Mouse (Mus musculus): ENCODE data around the gene Zfpm1. TPM values are rescaled to one million over a fixed set of nuclear protein-coding genes. Genes with fewer than 3 reads are reported as not detected.
A peak's percentile ranks its signal among the peaks of the same experiment; 100 is the strongest.

The Zfpm1 gene
- polyA plus RNA-seq, 1 experiment from 2014 or later: 2.7 TPM

- Histone ChIP-seq H3K4me1 (ENCODE audit: control insufficient read depth, insufficient read depth, low read length) (peaks cover 10% of the 10 kb centered on the region; the same call in 1 of the 2 replicates), H3K9me3 (ENCODE audit: control insufficient read depth, low read length) (no peaks in the 10 kb centered on the region), H3K9ac (ENCODE audit: low read depth, low read length) (no peak overlapping the region), H3K27ac (ENCODE audit: low read depth, low read length) (peak overlapping the region; percentile 59; the same call in 1 of the 2 replicates), H3K4me2 (replicated peaks; ENCODE audit: low read depth, low read length) (no peak overlapping the region), H3K36me3 (ENCODE audit: control insufficient read depth, insufficient read depth, low read length) (peaks cover 22% of the 10 kb centered on the region), H3K27me3 (ENCODE audit: control insufficient read depth, insufficient read depth, low read length) (peaks cover 19% of the 10 kb centered on the region), H3K4me3 (ENCODE audit: low read length) (no peak overlapping the region)
- WGBS: 59% methylated on average over 3 of the region's 3 CpGs
- ATAC-seq (ENCODE audit: low FRiP score, low TSS enrichment): no peak
Observed at GRCm38 (mm10) chr8:122331134-122331523, 49.2 kb downstream of the Zfpm1 start.

DNA sequence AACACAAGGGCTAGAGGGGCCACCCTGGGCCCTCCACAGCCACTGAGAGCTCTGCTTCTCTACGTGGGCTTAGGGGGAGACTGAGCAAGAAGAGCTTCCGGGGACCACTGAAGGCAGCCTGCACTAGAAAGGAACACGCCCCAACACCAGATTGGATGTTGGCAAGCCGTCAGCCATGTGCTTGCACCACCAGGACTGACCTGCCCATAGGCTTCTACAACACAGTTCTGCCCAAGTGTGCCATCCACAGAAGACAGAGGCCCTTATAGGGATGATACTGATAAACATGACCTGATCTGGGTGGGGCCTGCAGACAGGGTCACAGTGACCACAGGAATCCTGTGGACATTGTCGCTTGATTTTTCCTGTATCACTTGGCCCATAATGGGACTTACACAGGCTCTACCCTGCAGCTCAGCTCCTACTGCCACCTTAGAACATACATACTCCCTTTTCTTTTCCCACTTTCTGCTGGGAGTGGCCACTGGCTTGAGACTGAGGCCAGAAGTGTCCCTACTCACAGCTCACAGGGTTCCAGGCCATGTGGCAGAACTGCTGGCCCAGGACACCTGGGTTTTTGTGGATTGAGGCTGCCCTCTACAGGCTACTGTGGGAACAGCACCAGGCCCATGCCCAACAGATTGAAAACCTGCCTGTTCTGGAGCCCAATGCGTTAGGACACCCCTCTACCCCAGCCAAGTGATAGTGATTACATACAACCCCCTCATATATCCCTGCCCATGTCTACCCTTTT, 51.0 kb downstream of the Zfpm1 start:
- ATAC-seq (ENCODE audit: low FRiP score, low TSS enrichment): no peak
- peaks cover 36% of the 10 kb centered on the region for H3K27me3 ChIP-seq (ENCODE audit: control insufficient read depth, insufficient read depth, low read length)
- 71% methylated on average over 6 of the region's 6 CpGs for WGBS
- H3K4me2 ChIP-seq (replicated peaks; ENCODE audit: low read depth, low read length): no peak overlapping the region
- peaks cover 20% of the 10 kb centered on the region; the same call in 1 of the 2 replicates for H3K4me1 ChIP-seq (ENCODE audit: control insufficient read depth, insufficient read depth, low read length)
- H3K9ac ChIP-seq (ENCODE audit: low read depth, low read length): no peak overlapping the region
- no peaks in the 10 kb centered on the region for H3K9me3 ChIP-seq (ENCODE audit: control insufficient read depth, low read length)
- no peak overlapping the region for H3K27ac ChIP-seq (ENCODE audit: low read depth, low read length)
- peaks cover 22% of the 10 kb centered on the region for H3K36me3 ChIP-seq (ENCODE audit: control insufficient read depth, insufficient read depth, low read length)
- no peak overlapping the region for H3K4me3 ChIP-seq (ENCODE audit: low read length)

DNA sequence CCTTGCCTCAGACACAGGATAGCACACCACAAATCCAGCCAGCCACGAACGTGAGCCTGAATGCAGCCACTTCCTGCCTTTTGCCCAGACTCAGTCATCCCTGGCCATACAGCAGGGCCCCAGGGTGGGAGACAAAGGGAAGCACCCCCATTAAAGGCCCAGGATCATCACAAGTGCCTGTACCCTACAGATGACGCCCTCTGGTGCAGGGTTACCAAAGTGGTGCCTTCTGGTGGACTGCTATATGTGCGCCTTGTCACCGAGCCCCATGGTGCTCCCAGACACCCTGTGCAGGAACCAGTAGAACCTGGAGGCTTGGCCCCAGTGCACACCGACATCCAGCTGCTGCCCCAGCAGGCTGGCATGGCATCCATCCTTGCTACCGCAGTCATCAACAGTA, 51.6 kb downstream of the Zfpm1 start:
- Histone ChIP-seq H3K9ac (ENCODE audit: low read depth, low read length) (no peak overlapping the region), H3K4me3 (ENCODE audit: low read length) (no peak overlapping the region)
- WGBS: 87% methylated on average over 7 of the region's 7 CpGs

GRCm38 (mm10) chr8:122334791-122335490, 53.0 kb downstream of the Zfpm1 start:
- Histone ChIP-seq H3K4me3 (ENCODE audit: low read length) (no peak overlapping the region), H3K9me3 (ENCODE audit: control insufficient read depth, low read length) (no peaks in the 10 kb centered on the region), H3K4me2 (replicated peaks; ENCODE audit: low read depth, low read length) (no peak overlapping the region), H3K27me3 (ENCODE audit: control insufficient read depth, insufficient read depth, low read length) (peaks cover 38% of the 10 kb centered on the region), H3K4me1 (ENCODE audit: control insufficient read depth, insufficient read depth, low read length) (peaks cover 20% of the 10 kb centered on the region; the same call in 1 of the 2 replicates), H3K27ac (ENCODE audit: low read depth, low read length) (no peak overlapping the region), H3K9ac (ENCODE audit: low read depth, low read length) (no peak overlapping the region), H3K36me3 (ENCODE audit: control insufficient read depth, insufficient read depth, low read length) (peaks cover 16% of the 10 kb centered on the region)
- ATAC-seq (ENCODE audit: low FRiP score, low TSS enrichment): no peak
- 90% methylated on average over 13 of the region's 13 CpGs for WGBS

More for the DNA sequence above, 51.6 kb downstream of the Zfpm1 start:
- H3K4me2 ChIP-seq (replicated peaks; ENCODE audit: low read depth, low read length): no peak overlapping the region
- H3K9me3 ChIP-seq (ENCODE audit: control insufficient read depth, low read length): no peaks in the 10 kb centered on the region
- peaks cover 20% of the 10 kb centered on the region; the same call in 1 of the 2 replicates for H3K4me1 ChIP-seq (ENCODE audit: control insufficient read depth, insufficient read depth, low read length)
- no peak overlapping the region for H3K27ac ChIP-seq (ENCODE audit: low read depth, low read length)
- H3K36me3 ChIP-seq (ENCODE audit: control insufficient read depth, insufficient read depth, low read length): peaks cover 16% of the 10 kb centered on the region
- H3K27me3 ChIP-seq (ENCODE audit: control insufficient read depth, insufficient read depth, low read length): peaks cover 38% of the 10 kb centered on the region
- ATAC-seq (ENCODE audit: low FRiP score, low TSS enrichment): no peak

DNA sequence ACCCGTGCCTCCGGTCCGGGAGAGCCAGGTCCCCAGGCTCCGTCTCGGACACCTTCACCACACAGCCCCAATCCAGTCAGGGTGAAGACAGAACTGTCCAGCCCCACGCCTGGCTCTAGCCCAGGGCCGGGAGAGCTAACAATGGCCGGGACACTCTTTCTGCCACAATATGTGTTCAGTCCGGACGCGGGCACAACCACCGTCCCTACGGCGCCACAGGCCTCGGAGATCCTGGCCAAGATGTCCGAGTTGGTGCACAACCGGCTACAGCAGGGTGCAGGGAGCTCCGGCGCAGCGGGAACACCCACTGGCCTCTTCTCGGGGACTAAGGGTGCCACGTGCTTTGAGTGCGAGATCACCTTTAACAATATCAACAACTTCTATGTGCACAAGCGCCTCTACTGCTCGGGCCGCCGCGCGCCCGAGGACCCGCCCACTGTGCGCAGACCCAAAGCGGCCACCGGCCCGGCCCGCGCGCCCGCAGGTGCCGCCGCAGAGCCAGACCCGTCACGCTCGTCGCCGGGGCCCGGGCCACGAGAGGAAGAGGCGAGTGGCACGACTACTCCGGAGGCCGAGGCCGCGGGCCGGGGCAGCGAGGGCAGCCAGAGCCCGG, 53.8 kb downstream of the Zfpm1 start:
- peaks cover 38% of the 10 kb centered on the region for H3K27me3 ChIP-seq (ENCODE audit: control insufficient read depth, insufficient read depth, low read length)
- peak overlapping the region; percentile 90 for H3K4me2 ChIP-seq (replicated peaks; ENCODE audit: low read depth, low read length)
- H3K27ac ChIP-seq (ENCODE audit: low read depth, low read length): no peak overlapping the region
- no peaks in the 10 kb centered on the region for H3K9me3 ChIP-seq (ENCODE audit: control insufficient read depth, low read length)
- peak; percentile 19 for ATAC-seq (ENCODE audit: low FRiP score, low TSS enrichment)
- H3K4me3 ChIP-seq (ENCODE audit: low read length): peak overlapping the region; percentile 54
- H3K36me3 ChIP-seq (ENCODE audit: control insufficient read depth, insufficient read depth, low read length): peaks cover 16% of the 10 kb centered on the region
- 17% methylated on average over 43 of the region's 57 CpGs for WGBS
- H3K9ac ChIP-seq (ENCODE audit: low read depth, low read length): peak overlapping the region; percentile 61
- peaks cover 20% of the 10 kb centered on the region; the same call in 1 of the 2 replicates for H3K4me1 ChIP-seq (ENCODE audit: control insufficient read depth, insufficient read depth, low read length)

GRCm38 (mm10) chr8:122336251-122336910, 54.4 kb downstream of the Zfpm1 start:
- Histone ChIP-seq H3K9ac (ENCODE audit: low read depth, low read length) (peak overlapping the region; percentile 61), H3K4me1 (ENCODE audit: control insufficient read depth, insufficient read depth, low read length) (peaks cover 16% of the 10 kb centered on the region; the same call in 1 of the 2 replicates), H3K4me3 (ENCODE audit: low read length) (peak overlapping the region; percentile 54), H3K9me3 (ENCODE audit: control insufficient read depth, low read length) (no peaks in the 10 kb centered on the region), H3K27ac (ENCODE audit: low read depth, low read length) (no peak overlapping the region), H3K36me3 (ENCODE audit: control insufficient read depth, insufficient read depth, low read length) (peaks cover 16% of the 10 kb centered on the region), H3K4me2 (replicated peaks; ENCODE audit: low read depth, low read length) (peak overlapping the region; percentile 90), H3K27me3 (ENCODE audit: control insufficient read depth, insufficient read depth, low read length) (peaks cover 38% of the 10 kb centered on the region)
- 6% methylated on average over 78 of the region's 81 CpGs for WGBS
- peak; percentile 51 for ATAC-seq (ENCODE audit: low FRiP score, low TSS enrichment)

DNA sequence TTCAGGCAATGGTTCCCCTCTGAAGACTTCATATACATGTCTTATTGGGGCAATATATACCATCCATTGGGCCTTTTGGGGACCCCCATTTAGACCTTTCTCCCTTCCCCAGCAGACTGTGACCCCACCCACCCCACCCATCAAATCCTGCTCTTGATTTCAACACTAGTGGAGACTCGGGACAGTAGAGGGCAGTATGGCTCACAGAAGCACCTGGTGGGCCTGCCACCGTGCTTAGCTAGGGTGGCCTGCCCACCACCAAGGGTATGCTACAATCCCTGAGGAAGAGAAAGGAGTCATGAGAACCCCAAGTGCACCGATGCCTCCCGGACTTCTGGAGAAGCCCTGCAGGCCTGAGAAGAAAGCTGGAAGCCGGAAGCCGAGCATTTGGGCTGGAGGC, 56.9 kb downstream of the Zfpm1 start:
- Histone ChIP-seq H3K4me3 (ENCODE audit: low read length) (no peak overlapping the region), H3K4me2 (replicated peaks; ENCODE audit: low read depth, low read length) (no peak overlapping the region), H3K9ac (ENCODE audit: low read depth, low read length) (no peak overlapping the region), H3K27ac (ENCODE audit: low read depth, low read length) (no peak overlapping the region), H3K36me3 (ENCODE audit: control insufficient read depth, insufficient read depth, low read length) (peaks cover 13% of the 10 kb centered on the region), H3K27me3 (ENCODE audit: control insufficient read depth, insufficient read depth, low read length) (peaks cover 45% of the 10 kb centered on the region), H3K4me1 (ENCODE audit: control insufficient read depth, insufficient read depth, low read length) (peaks cover 26% of the 10 kb centered on the region), H3K9me3 (ENCODE audit: control insufficient read depth, low read length) (no peaks in the 10 kb centered on the region)
- no peak for ATAC-seq (ENCODE audit: low FRiP score, low TSS enrichment)
- 62% methylated on average over 6 of the region's 6 CpGs for WGBS

- Histone ChIP-seq H3K4me1 (ENCODE audit: control insufficient read depth, insufficient read depth, low read length) (peaks cover 27% of the 10 kb centered on the region), H3K27ac (ENCODE audit: low read depth, low read length) (no peak overlapping the region), H3K36me3 (ENCODE audit: control insufficient read depth, insufficient read depth, low read length) (no peaks in the 10 kb centered on the region), H3K27me3 (ENCODE audit: control insufficient read depth, insufficient read depth, low read length) (peaks cover 30% of the 10 kb centered on the region), H3K9me3 (ENCODE audit: control insufficient read depth, low read length) (no peaks in the 10 kb centered on the region), H3K4me3 (ENCODE audit: low read length) (no peak overlapping the region), H3K4me2 (replicated peaks; ENCODE audit: low read depth, low read length) (no peak overlapping the region), H3K9ac (ENCODE audit: low read depth, low read length) (no peak overlapping the region)
- ATAC-seq (ENCODE audit: low FRiP score, low TSS enrichment): no peak
- WGBS: 87% methylated on average over 3 of the region's 3 CpGs
Observed at GRCm38 (mm10) chr8:122340761-122341160, 58.8 kb downstream of the Zfpm1 start.
